Mouse (Mus musculus): ENCODE results near the gene Slc22a3. TPM values are rescaled to one million over a fixed set of nuclear protein-coding genes. Genes with fewer than 3 reads are reported as not detected.

Slc22a3 gene
- total and polyA plus RNA-seq, 3 experiments = 31.5 to 87.7 TPM; not detected in 1

GRCm38 (mm10) chr17:12485657-12486056 is 21.8 kb downstream of the Slc22a3 start:
- Histone ChIP-seq H3K27me3 (ENCODE audit: control insufficient read depth in 1 of 2, insufficient read depth in 2 of 2, low read length in 2 of 2) (no peaks in the 10 kb centered on the region), H3K36me3 (ENCODE audit: control insufficient read depth in 1 of 2, insufficient read depth in 2 of 2, low read length in 2 of 2) (peaks cover 0 to 4% of the 10 kb centered on the region in 2 experiments; a peak in 3 of 4 replicates), H3K4me1 (ENCODE audit: control insufficient read depth in 1 of 2, insufficient read depth in 2 of 2, low read length in 2 of 2) (no peaks in the 10 kb centered on the region), H3K4me3 (ENCODE audit: control insufficient read depth in 1 of 2, insufficient read depth in 1 of 2, low read depth in 2 of 2, low read length in 2 of 2) (no peak overlapping the region), H3K27ac (ENCODE audit: control insufficient read depth, low read depth, low read length) (no peak overlapping the region), H3K9ac (ENCODE audit: control insufficient read depth, low read depth, low read length, poor library complexity, severe bottlenecking) (no peak overlapping the region), H3K79me2 (ENCODE audit: control insufficient read depth, insufficient read depth, low read length, poor library complexity) (peaks cover 40% of the 10 kb centered on the region), H3K9me3 (replicated peaks; ENCODE audit: insufficient read depth, low read length) (no peaks in the 10 kb centered on the region)
- TF ChIP-seq MAZ (IDR thresholded peaks at IDR 0.05; ENCODE audit: low read depth, low read length) (no peak), HCFC1 (IDR thresholded peaks at IDR 0.05; ENCODE audit: low read depth, low read length) (no peak), ZKSCAN1 (IDR thresholded peaks at IDR 0.05; ENCODE audit: low read depth, low read length) (no peak), USF1 (IDR thresholded peaks at IDR 0.05; ENCODE audit: low read depth, low read length) (no peak)
- DNase-seq (ENCODE audit: low read depth, low spot score) = no peak

- Histone ChIP-seq H3K36me3 (ENCODE audit: control insufficient read depth in 1 of 2, insufficient read depth in 2 of 2, low read length in 2 of 2) (peaks cover 5 to 9% of the 10 kb centered on the region in 2 experiments; a peak in 3 of 4 replicates), H3K4me3 (ENCODE audit: control insufficient read depth in 1 of 2, insufficient read depth in 1 of 2, low read depth in 2 of 2, low read length in 2 of 2) (no peak overlapping the region), H3K27ac (ENCODE audit: control insufficient read depth, low read depth, low read length) (no peak overlapping the region), H3K9me3 (replicated peaks; ENCODE audit: insufficient read depth, low read length) (no peaks in the 10 kb centered on the region), H3K27me3 (ENCODE audit: control insufficient read depth in 1 of 2, insufficient read depth in 2 of 2, low read length in 2 of 2) (no peaks in the 10 kb centered on the region), H3K9ac (ENCODE audit: control insufficient read depth, low read depth, low read length, poor library complexity, severe bottlenecking) (no peak overlapping the region), H3K4me1 (ENCODE audit: control insufficient read depth in 1 of 2, insufficient read depth in 2 of 2, low read length in 2 of 2) (0 out of 4 replicates have a peak, but pooled peaks cover 0 to 2% of the 10 kb centered on the region in 2 experiments), H3K79me2 (ENCODE audit: control insufficient read depth, insufficient read depth, low read length, poor library complexity) (peaks cover 31% of the 10 kb centered on the region)
- DNase-seq (ENCODE audit: low read depth, low spot score) = no peak
- TF ChIP-seq MYC (IDR thresholded peaks at IDR 0.05; ENCODE audit: low read depth, low read length) (no peak), TAL1 (IDR thresholded peaks at IDR 0.05; ENCODE audit: low read length) (no peak)
Observed at GRCm38 (mm10) chr17:12479416-12479815, 28.1 kb downstream of the Slc22a3 start.

DNA sequence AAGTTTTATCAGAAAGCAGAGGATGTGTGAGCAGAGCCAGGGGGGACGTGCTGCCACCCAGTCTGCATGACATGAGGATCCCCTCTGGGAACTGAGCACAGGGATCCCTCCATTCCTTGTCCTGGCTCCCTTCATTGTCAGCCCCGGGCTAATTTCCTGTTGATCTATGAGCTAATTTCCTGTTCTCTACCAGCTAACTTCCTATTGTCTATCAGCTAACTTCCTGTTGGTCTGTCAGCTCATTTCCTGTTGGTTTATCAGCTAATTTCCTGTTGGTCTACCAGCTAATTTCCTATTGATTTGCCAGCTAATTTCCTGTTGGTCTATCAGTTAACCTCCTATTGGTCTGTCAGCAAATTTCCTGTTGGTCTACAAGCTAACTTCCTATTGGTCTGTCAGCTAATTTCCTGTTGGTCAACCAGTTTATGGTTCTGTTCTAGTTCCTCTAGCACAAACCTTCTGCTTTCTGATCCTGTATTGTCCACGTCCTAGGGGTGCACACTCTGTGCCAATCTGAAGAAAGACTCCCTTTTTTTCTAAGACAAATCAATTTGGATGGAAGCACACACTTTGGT is 32.9 kb downstream of the Slc22a3 start:
- TF ChIP-seq MAFK (IDR thresholded peaks at IDR 0.05; ENCODE audit: borderline replicate concordance, low read depth, low read length) (no peak), POLR2AphosphoS5 (IDR thresholded peaks at IDR 0.05; ENCODE audit: borderline replicate concordance, low read depth, low read length) (no peak), JUND (IDR thresholded peaks at IDR 0.05; ENCODE audit: low read depth, low read length) (no peak), POLR2AphosphoS2 (IDR thresholded peaks at IDR 0.05; ENCODE audit: low read length) (no peak), RAD21 (IDR thresholded peaks at IDR 0.05; ENCODE audit: low read depth, low read length) (no peak), USF1 (IDR thresholded peaks at IDR 0.05; ENCODE audit: low read depth, low read length) (no peak), CHD1 (IDR thresholded peaks at IDR 0.05; ENCODE audit: low read depth, low read length) (no peak), E2F4 (IDR thresholded peaks at IDR 0.05; ENCODE audit: borderline replicate concordance, low read depth, low read length) (no peak), USF2 (IDR thresholded peaks at IDR 0.05; ENCODE audit: borderline replicate concordance in 1 of 2, insufficient read depth in 1 of 2, low read depth in 1 of 2, low read length in 2 of 2) (no peak), BHLHE40 (IDR thresholded peaks at IDR 0.05; ENCODE audit: borderline replicate concordance, low read depth, low read length) (no peak)
- Histone ChIP-seq H3K9me3 (replicated peaks; ENCODE audit: insufficient read depth, low read length) (no peaks in the 10 kb centered on the region), H3K79me2 (ENCODE audit: control insufficient read depth, insufficient read depth, low read length, poor library complexity) (peaks cover 46% of the 10 kb centered on the region), H3K36me3 (ENCODE audit: control insufficient read depth in 1 of 2, insufficient read depth in 2 of 2, low read length in 2 of 2) (peaks cover 5 to 13% of the 10 kb centered on the region in 2 experiments; a peak in 3 of 4 replicates), H3K9ac (ENCODE audit: control insufficient read depth, low read depth, low read length, poor library complexity, severe bottlenecking) (no peak overlapping the region), H3K4me1 (ENCODE audit: control insufficient read depth in 1 of 2, insufficient read depth in 2 of 2, low read length in 2 of 2) (0 out of 4 replicates have a peak, but pooled peaks cover 0 to 2% of the 10 kb centered on the region in 2 experiments), H3K27me3 (ENCODE audit: control insufficient read depth in 1 of 2, insufficient read depth in 2 of 2, low read length in 2 of 2) (no peaks in the 10 kb centered on the region), H3K27ac (ENCODE audit: control insufficient read depth, low read depth, low read length) (0 out of 2 replicates have a peak overlapping the region, but pooled peaks have one; percentile 19), H3K4me3 (ENCODE audit: control insufficient read depth in 1 of 2, insufficient read depth in 1 of 2, low read depth in 2 of 2, low read length in 2 of 2) (no peak overlapping the region)
- no peak for DNase-seq (ENCODE audit: low read depth, low spot score)
